Mouse (Mus musculus) liver, embryonic 11.5 days (tissue): ENCODE results near the gene Cdk19. TPM values are rescaled to one million over a fixed set of nuclear protein-coding genes. Genes with fewer than 3 reads are reported as not detected.

Experiments
- ATAC-seq: fragments of 200-750 bp; cut with Nextera tagmentation; replicated peaks from 2 replicates; pipeline ENCODE4 v1.8.0; 2017; ENCODE audit warnings: moderate number of reproducible peaks, mild to moderate bottlenecking, moderate TSS enrichment, moderate library complexity; ENCODE audit not compliant: low FRiP score
- DNase-seq: peaks from one replicate; pipeline ENCODE4 v3.0.0-alpha.2; 2017; ENCODE audit warnings: low spot score
- H3K27ac ChIP-seq: fragments of 300-500 bp; sonication (generic); 2 replicates; pipeline ENCODE4 v1.5.1; 2014; ENCODE audit warnings: mild to moderate bottlenecking, low read depth, low read length, control low read depth
- H3K27me3 ChIP-seq: fragments of 300-500 bp; sonication (generic); replicated peaks from 2 replicates; pipeline ENCODE4 v1.6.1; 2014; ENCODE audit warnings: low read length, mixed read lengths; ENCODE audit not compliant: control insufficient read depth, insufficient read depth
- H3K36me3 ChIP-seq: fragments of 300-500 bp; sonication (generic); 2 replicates; pipeline ENCODE4 v1.6.1; 2014; ENCODE audit warnings: mild to moderate bottlenecking, low read length, moderate library complexity, mixed read lengths; ENCODE audit not compliant: control insufficient read depth, insufficient read depth
- H3K4me1 ChIP-seq: fragments of 300-500 bp; sonication (generic); replicated peaks from 2 replicates; pipeline ENCODE4 v1.6.1; 2014; ENCODE audit warnings: low read length, mixed read lengths; ENCODE audit not compliant: control insufficient read depth, insufficient read depth
- H3K4me2 ChIP-seq: fragments of 300-500 bp; sonication (generic); 2 replicates; pipeline ENCODE4 v1.6.1; 2014; ENCODE audit warnings: mild to moderate bottlenecking, control low read depth, moderate library complexity
- H3K4me3 ChIP-seq: fragments of 300-500 bp; sonication (generic); 2 replicates; pipeline ENCODE4 v1.5.1; 2014; ENCODE audit warnings: low read depth, low read length, control low read depth
- H3K9ac ChIP-seq: fragments of 300-500 bp; sonication (generic); 2 replicates; pipeline ENCODE4 v1.6.1; 2014; ENCODE audit warnings: low read depth, low read length, control low read depth
- H3K9me3 ChIP-seq: fragments of 300-500 bp; sonication (generic); 2 replicates; pipeline ENCODE4 v1.6.1; 2016; ENCODE audit warnings: low read length, inconsistent platforms, mixed read lengths; ENCODE audit not compliant: control insufficient read depth
- WGBS: fragments of 180-500 bp; shearing (Covaris S2); extraction: QIAGEN DNeasy Blood & Tissue Kit; methylation state at CpG from one replicate; pipeline ENCODE4 v1.1.7; 2014; 5-methylcytosine and 5-hydroxymethylcytosine counted together
- polyA plus RNA-seq: library from polyadenylated mRNA; unstranded; fragments of >200 nt; fragmentation: Nextera tagmentation; extraction: Ambion mirVana; gene quantifications from 2 replicates; pipeline ENCODE4 v1.2.1, GENCODE M21; 2014

Gene Cdk19
- polyA plus RNA-seq, 1 experiment from 2014 or later = 4.6 TPM

DNA sequence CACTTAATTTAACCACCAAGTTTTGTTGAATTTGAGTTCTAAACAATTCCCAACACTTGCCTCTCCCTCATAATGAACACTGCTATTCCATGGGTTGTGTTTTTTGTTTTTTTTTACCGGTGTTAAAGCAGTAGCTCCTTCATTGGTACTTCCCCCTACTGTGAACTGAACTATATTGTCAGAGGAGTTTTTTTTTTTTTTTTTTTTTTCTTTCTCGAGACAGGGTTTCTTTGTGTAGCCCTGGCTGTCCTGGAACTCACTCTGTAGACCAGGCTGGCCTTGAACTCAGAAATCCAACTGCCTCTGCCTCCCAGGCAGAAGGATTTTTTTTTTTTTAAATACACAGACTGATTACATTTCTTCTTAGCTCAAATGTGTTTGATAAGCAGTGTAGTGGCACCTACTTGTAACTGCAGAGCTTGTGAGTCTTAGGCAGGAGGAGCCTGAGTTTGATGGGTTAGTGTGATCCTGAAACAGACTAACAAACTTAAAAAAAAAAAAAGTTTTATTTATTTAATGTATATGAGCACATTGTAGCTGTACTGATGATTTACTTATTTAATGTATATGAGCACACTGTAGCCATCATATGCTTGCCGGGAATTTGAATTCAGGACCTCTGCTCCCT is 7.5 kb downstream of the Cdk19 start:
- no peak overlapping the region for H3K27ac ChIP-seq
- WGBS = 73% methylated on average over 3 of the region's 3 CpGs

DNA sequence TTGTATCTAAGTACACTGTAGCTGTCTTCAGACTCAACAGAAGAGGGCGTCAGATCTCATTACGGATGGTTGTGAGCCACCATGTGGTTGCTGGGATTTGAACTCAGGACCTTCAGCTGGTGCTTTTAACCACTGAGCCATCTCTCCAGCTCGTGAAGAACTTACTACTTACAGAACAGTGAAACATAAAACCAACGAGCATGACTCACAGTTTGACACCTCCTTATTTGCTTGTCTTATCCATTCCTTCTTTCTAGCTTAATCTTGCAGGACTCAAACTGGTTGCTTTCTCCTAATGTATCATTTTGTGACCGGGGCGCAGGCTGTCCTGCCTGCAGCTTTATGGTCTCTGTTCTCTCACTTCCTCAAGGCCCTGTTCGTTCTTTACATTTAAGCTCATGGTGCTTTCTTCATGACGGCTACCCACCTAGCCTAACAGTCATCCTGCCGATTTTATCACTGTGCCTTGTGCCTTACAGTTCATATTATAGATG is 8.1 kb downstream of the Cdk19 start:
- H3K36me3 ChIP-seq = no peaks in the 10 kb centered on the region
- DNase-seq (no peak), ATAC-seq (no peak)
- H3K27ac ChIP-seq = peak overlapping the region; percentile 99
- H3K4me1 ChIP-seq = peaks cover 14% of the 10 kb centered on the region; the same call in 1 of the 2 replicates
- peak overlapping the region; percentile 79 for H3K9ac ChIP-seq
- no peaks in the 10 kb centered on the region for H3K9me3 ChIP-seq
- peak overlapping the region; percentile 88; the same call in 1 of the 2 replicates for H3K4me3 ChIP-seq
- 58% methylated on average over 9 of the region's 9 CpGs for WGBS
- peak overlapping the region; percentile 85 for H3K4me2 ChIP-seq
- no peaks in the 10 kb centered on the region for H3K27me3 ChIP-seq

More for the DNA sequence above, 7.5 kb downstream of the Cdk19 start:
- Histone ChIP-seq H3K9me3 (no peaks in the 10 kb centered on the region), H3K27me3 (no peaks in the 10 kb centered on the region), H3K4me2 (no peak overlapping the region), H3K36me3 (no peaks in the 10 kb centered on the region), H3K4me3 (no peak overlapping the region), H3K4me1 (peaks cover 14% of the 10 kb centered on the region; the same call in 1 of the 2 replicates), H3K9ac (no peak overlapping the region)
- ATAC-seq (no peak), DNase-seq (no peak)

DNA sequence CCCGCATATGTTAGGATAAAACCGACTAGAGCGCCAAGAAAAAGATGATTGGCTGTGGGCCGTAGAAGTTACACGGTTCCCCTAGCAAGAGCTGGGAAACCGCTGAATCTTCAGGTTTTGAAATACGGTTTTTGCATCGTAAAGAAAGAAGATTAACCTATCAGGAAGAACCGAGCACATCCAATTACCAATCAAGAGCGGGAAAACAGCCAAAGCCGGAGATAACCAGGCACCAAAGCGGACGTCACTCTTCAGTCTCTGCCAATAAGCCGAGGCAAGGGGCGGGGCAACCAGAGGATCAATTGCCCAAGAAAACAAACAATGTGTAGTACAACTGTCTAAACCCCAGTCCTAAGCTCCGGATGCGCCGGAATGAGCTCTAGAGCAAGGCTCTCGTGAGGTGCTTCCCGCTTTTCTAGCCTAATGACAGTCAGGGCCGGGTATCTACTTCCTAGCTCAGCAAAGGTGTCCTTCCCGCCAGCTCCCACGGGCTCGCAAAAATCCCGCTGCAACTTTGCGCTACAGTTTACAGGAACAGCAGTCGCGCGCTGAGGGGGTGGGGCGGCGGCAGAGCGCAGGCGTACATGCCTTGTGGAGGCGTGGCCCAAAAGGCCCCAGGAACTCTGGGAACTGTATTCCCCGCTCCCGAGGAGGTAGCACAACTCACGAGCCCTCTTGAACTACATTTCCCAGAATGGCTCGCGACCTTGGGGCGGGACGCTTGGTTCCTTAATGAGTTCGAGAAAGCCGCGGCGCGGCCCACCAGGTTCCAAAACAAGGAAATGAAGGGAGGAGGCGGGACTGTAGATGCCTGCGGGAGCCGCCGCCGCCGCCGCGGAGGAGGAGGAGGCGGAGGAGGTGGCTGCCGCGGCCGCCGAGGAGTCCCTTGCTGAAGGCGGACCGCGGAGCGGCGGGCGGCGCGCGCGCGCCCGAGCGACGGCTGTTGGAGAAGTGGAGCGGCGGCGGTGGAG is 9.5 kb downstream of the Cdk19 start:
- Histone ChIP-seq H3K9me3 (no peaks in the 10 kb centered on the region), H3K9ac (peak overlapping the region; percentile 82), H3K4me2 (peak overlapping the region; percentile 85), H3K27me3 (no peaks in the 10 kb centered on the region), H3K36me3 (no peaks in the 10 kb centered on the region), H3K4me3 (peak overlapping the region; percentile 88), H3K4me1 (peaks cover 14% of the 10 kb centered on the region; the same call in 1 of the 2 replicates), H3K27ac (peak overlapping the region; percentile 99)
- under 1% methylated on average over 74 of the region's 76 CpGs for WGBS
- peak; percentile 96 for DNase-seq
- ATAC-seq = peak; percentile 95

DNA sequence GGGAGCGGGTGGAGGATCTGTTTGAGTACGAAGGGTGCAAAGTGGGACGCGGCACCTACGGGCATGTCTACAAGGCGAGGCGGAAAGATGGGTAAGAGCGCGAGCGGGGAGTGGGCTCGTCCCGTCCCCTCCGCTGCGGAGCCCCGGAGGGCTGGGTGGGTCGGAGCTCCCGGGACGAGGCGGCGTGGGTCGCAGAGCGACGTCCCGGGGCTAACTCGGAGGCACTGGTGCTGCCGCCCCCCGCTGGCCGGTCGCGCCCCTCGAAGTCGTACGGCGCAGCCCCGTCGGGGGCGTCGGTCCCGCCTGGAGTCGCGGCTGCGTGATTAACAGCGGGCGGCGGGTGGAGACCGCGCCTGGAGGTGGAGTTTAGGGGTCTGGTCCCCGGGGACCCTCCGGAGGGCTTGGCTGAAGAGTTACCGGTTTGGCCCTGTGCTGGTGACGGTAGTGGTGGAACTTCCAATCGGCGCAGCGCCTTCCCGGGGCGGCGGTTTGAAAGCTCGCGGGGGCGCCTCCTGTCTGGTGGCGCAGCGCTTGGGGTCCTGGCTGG is 10.3 kb downstream of the Cdk19 start:
- WGBS = 1% methylated on average over 62 of the region's 62 CpGs
- peak overlapping the region; percentile 74 for H3K4me2 ChIP-seq
- H3K27me3 ChIP-seq = no peaks in the 10 kb centered on the region
- H3K4me1 ChIP-seq = peaks cover 14% of the 10 kb centered on the region; the same call in 1 of the 2 replicates
- peak overlapping the region; percentile 88 for H3K4me3 ChIP-seq
- peak; percentile 69 for DNase-seq
- no peaks in the 10 kb centered on the region for H3K36me3 ChIP-seq
- peak overlapping the region; percentile 80 for H3K9ac ChIP-seq
- no peaks in the 10 kb centered on the region for H3K9me3 ChIP-seq
- H3K27ac ChIP-seq = peak overlapping the region; percentile 99
- peak; percentile 13 for ATAC-seq

DNA sequence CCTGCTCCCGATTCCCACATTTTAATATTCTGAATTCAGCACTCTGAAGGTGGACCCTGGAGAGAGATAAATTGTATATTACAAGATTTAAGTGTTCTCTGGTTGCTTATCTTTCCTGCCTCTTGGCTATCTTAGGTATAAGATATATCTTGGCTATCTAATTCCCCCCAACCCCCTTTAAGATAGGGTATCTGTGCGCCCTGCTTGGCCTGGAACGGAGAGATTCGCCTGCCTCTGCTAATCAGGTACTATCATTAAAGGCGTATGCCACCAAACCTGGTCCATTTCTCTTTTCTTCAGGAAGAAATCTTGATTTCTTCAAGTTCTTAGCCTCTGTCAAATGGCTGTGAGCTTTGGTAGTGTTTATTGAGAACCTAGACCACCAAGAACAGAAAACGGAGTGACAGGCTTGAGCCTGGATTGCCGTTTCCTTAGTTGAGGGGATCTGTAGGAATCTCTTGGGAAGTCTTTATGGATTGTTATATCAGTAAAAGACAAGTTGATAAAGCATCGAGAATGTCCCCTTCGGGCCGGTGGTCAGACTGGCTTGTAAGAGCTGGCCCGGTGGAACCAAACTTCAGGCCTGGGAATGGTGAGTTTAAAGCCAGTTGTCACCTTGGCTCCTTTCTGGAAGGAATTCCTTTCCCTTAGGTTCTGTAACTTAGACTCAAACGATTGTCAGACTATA is 11.0 kb downstream of the Cdk19 start:
- WGBS = 38% methylated on average over 12 of the region's 12 CpGs
- peak overlapping the region; percentile 88 for H3K4me3 ChIP-seq
- peaks cover 14% of the 10 kb centered on the region; the same call in 1 of the 2 replicates for H3K4me1 ChIP-seq
- no peaks in the 10 kb centered on the region for H3K9me3 ChIP-seq
- peak overlapping the region; percentile 74 for H3K4me2 ChIP-seq
- no peak overlapping the region for H3K27ac ChIP-seq
- H3K9ac ChIP-seq = peak overlapping the region; percentile 80
- H3K27me3 ChIP-seq = no peaks in the 10 kb centered on the region
- no peak for ATAC-seq
- H3K36me3 ChIP-seq = no peaks in the 10 kb centered on the region
- no peak for DNase-seq

DNA sequence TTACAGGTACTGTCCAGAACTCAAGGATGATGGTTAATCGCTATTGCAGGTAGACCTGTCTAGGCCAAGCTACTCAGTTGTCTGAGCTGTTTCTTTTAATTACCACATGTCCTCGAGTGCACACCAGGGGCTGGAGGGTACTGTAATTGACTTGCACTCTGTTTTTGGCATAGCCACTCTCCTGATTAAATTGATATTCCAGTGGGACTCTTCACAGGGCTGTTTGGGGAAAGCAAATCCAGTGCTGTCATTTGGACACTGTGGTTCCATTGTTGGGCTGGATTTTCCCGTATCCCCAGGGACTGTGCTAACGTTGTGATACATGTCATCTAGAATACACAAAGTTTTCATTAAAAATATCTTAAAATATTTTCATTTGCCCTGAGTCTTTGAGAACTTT is 11.8 kb downstream of the Cdk19 start:
- Histone ChIP-seq H3K27me3 (no peaks in the 10 kb centered on the region), H3K27ac (no peak overlapping the region), H3K9me3 (no peaks in the 10 kb centered on the region), H3K4me1 (peaks cover 14% of the 10 kb centered on the region; the same call in 1 of the 2 replicates), H3K36me3 (no peaks in the 10 kb centered on the region), H3K9ac (no peak overlapping the region), H3K4me2 (no peak overlapping the region), H3K4me3 (no peak overlapping the region)
- WGBS = 85% methylated on average over 4 of the region's 4 CpGs
- no peak for ATAC-seq
- DNase-seq = no peak

DNA sequence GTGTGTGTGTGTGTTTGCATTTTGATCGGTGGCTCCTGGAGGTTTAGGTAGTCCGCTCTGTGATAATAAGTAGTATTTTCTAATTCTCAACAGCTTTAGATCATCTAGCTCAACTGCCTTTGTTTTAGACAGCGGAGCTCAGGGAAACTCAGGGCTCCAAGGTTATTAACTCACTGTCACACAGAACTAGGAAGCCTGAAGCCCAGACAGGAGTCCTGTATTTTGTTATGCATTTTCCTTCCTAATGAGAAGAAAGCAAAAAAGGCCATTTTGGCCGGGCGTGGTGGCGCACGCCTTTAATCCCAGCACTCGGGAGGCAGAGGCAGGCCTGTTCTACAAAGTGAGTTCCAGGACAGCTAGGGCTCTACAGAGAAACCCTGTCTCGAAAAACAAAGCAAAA is 14.7 kb downstream of the Cdk19 start:
- ATAC-seq (no peak), DNase-seq (no peak)
- Histone ChIP-seq H3K4me3 (no peak overlapping the region), H3K27me3 (no peaks in the 10 kb centered on the region), H3K9me3 (no peaks in the 10 kb centered on the region), H3K4me1 (peaks cover 6% of the 10 kb centered on the region; the same call in 1 of the 2 replicates), H3K36me3 (no peaks in the 10 kb centered on the region), H3K4me2 (no peak overlapping the region), H3K27ac (no peak overlapping the region), H3K9ac (no peak overlapping the region)
- WGBS = 83% methylated on average over 9 of the region's 9 CpGs

DNA sequence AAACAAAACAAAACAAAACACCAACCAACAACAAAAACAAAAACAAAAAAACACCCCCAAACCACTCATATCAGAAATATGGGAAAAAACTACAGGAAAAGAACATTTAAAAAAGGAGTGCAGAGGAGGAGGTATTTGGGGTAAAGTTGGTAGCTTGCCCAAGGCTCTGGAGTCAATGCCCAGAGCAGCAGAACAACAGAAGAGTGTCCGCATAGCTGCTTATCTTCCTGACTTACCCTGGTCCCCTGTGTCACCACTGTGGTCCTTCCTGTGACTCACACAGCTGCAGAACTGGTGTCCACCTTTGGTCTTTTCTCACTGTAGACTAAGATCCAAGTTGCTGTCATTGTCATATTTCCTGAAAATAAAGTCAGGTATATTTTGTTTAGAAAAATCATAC is 15.2 kb downstream of the Cdk19 start:
- no peak overlapping the region for H3K4me3 ChIP-seq
- no peak overlapping the region for H3K9ac ChIP-seq
- WGBS = 52% methylated on average over 1 of the region's 1 CpGs
- no peaks in the 10 kb centered on the region for H3K27me3 ChIP-seq
- H3K27ac ChIP-seq = no peak overlapping the region
- ATAC-seq (no peak), DNase-seq (no peak)
- peaks cover 6% of the 10 kb centered on the region; the same call in 1 of the 2 replicates for H3K4me1 ChIP-seq
- no peaks in the 10 kb centered on the region for H3K9me3 ChIP-seq
- H3K4me2 ChIP-seq = no peak overlapping the region
- no peaks in the 10 kb centered on the region for H3K36me3 ChIP-seq
